Comparison of ENCODE assay signal across 9 mouse cellular contexts in the genomic region with DNA sequence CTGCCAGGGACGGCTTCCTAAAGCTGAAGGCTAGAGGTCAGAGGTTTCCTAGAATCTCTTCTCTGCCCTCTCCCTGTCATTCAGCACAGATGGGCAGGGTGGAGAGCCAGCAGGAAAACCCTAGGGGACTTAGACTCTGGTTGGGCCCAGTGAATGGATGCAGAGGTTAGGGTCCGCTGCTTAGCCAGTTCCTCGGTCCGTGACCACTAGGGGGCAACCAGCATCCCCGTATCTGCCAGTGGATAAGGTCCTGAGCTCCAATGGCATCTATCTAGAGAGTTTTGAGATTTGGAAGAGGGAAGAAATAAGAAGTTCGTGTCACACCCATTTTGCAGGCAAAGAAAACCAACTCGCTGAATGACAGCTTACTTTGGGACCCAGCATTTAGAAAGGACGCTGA.
A peak's percentile ranks its signal among the peaks of the same experiment; 100 is the strongest.
DNase-seq lines count a peak whose midpoint lies in the region; ATAC-seq lines count a peak whose summit lies in the region.
"Had no signal": no experiment of that assay in that cellular context is flagged by ENCODE, and none has a peak within 500 bp of the region (broad histone marks: within the 10 kb centered on the region; RNA-seq: fewer than 3 reads in every experiment).

No protein-coding gene starts in this region.

- no peak overlapping the region for H3K27ac ChIP-seq in heart, embryonic 12.5 days (ENCODE audit: poor library complexity, severe bottlenecking)

- peaks cover 19% of the 10 kb centered on the region for H3K9me3 ChIP-seq in heart, embryonic 12.5 days (replicated peaks)

- 0 out of 2 replicates have a peak, but pooled peaks cover 3% of the 10 kb centered on the region for H3K27me3 ChIP-seq in heart, embryonic 12.5 days (replicated peaks)

- ATAC-seq in heart, embryonic 12.5 days (ENCODE audit: insufficient number of reproducible peaks, low FRiP score): no peak
- peak; percentile 66; the same call in 1 of the 2 replicates for ATAC-seq in granulocyte monocyte progenitor cell, adult 5-6 weeks (replicated peaks; ENCODE audit: poor library complexity, severe bottlenecking)

- H3K9ac ChIP-seq in heart, embryonic 12.5 days: no peak overlapping the region

- 19% methylated on average over 8 of the region's 8 CpGs for WGBS in heart, embryonic 12.5 days

- H3K4me3 ChIP-seq in heart, embryonic 12.5 days: no peak overlapping the region

- H3K4me1 ChIP-seq in heart, embryonic 12.5 days (replicated peaks): no peaks in the 10 kb centered on the region

- DNase-seq in heart, adult 11 months: peak; percentile 94
- peak; percentile 75 for DNase-seq in MN1 (ENCODE audit: low spot score)
- DNase-seq in cerebellum, adult 8-10 months: peak; percentile 48
- peak; percentile 38 to 42 for DNase-seq in layer of hippocampus, postnatal 14 days (ENCODE audit: low spot score in 2 of 2)
- peak; percentile 76 for DNase-seq in neural tube, embryonic 10.5 days (ENCODE audit: extremely low spot score, low spot score)
- DNase-seq in thymus, postnatal 25 days: peak; percentile 11

- H3K36me3 ChIP-seq in heart, embryonic 12.5 days: no peaks in the 10 kb centered on the region
- H3K36me3 ChIP-seq: G1E had no signal

- no peak overlapping the region for H3K4me2 ChIP-seq in heart, embryonic 12.5 days

Comparison
In these comparisons a context has a peak if more than half of its experiments do, and no peak if none do; other contexts are left out.
1. DNase-seq: peak in every context shown above with its lines; median percentile 94 in heart, adult 11 months; 76 in neural tube, embryonic 10.5 days; 75 in MN1; 48 in cerebellum, adult 8-10 months; 40 in layer of hippocampus, postnatal 14 days; 11 in thymus, postnatal 25 days.